Mouse (Mus musculus) urinary bladder, adult 2 months (tissue): ENCODE data around the gene Olfr721-ps1. TPM values are rescaled to one million over a fixed set of nuclear protein-coding genes. Genes with fewer than 3 reads are reported as not detected.

Source experiments
- DNase-seq: peaks from one replicate; pipeline ENCODE4 v3.0.0; 2022; ENCODE audit warnings: low spot score
- polyA plus RNA-seq: library from polyadenylated mRNA; depleted of rRNA; stranded (reverse); fragments of >200 nt; gene quantifications from 2 replicates; pipeline ENCODE4 v1.2.3, GENCODE M21; 2012; rRNA removed

The Olfr721-ps1 gene
- polyA plus RNA-seq: not detected in 2 replicates

GRCm38 (mm10) chr14:14400998-14401397 lies at the start of gene Olfr721-ps1:
Gene Olfr721-ps1 (plus strand): TSS chr14:14401298.
- no peak for DNase-seq

GRCm38 (mm10) chr14:14351721-14352590 lies 49.1 kb upstream of the Olfr721-ps1 start:
- DNase-seq: no peak

- no peak for DNase-seq
Observed at GRCm38 (mm10) chr14:14352606-14353005, 48.5 kb upstream of the Olfr721-ps1 start.

GRCm38 (mm10) chr14:14353081-14353732 lies 47.9 kb upstream of the Olfr721-ps1 start:
- DNase-seq: no peak

- no peak for DNase-seq
Observed at GRCm38 (mm10) chr14:14353740-14354510, 47.2 kb upstream of the Olfr721-ps1 start.

- no peak for DNase-seq
Observed at GRCm38 (mm10) chr14:14354511-14355359, 46.4 kb upstream of the Olfr721-ps1 start.

GRCm38 (mm10) chr14:14355360-14355646 lies 45.8 kb upstream of the Olfr721-ps1 start:
- no peak for DNase-seq

GRCm38 (mm10) chr14:14395535-14395934 lies 5.6 kb upstream of the Olfr721-ps1 start:
- DNase-seq: no peak

- no peak for DNase-seq
Observed at GRCm38 (mm10) chr14:14436078-14436658, 35.1 kb downstream of the Olfr721-ps1 start.

Other genes with a start within 250 kb of the Olfr721-ps1 start
- gene Olfr720, start 214.5 kb upstream of the Olfr721-ps1 start, polyA plus RNA-seq: not detected in 2 replicates
- gene Olfr31, start 78.5 kb upstream of the Olfr721-ps1 start, polyA plus RNA-seq: not detected in 2 replicates
- 22.9 and 23.1 TPM in 2 replicates for gene Il3ra, start 55.0 kb upstream of the Olfr721-ps1 start, polyA plus RNA-seq